Mouse (Mus musculus) left cerebral cortex, adult 9 months (tissue): ENCODE measurements around the gene Gnai3.
A peak's percentile ranks its signal among the peaks of the same experiment; 100 is the strongest.

Experiments used
- DNase-seq, 2 experiments: peaks; one replicate each; pipeline ENCODE4 v3.0.0; 2022; ENCODE audit warnings: low spot score in 2 of 2

The Gnai3 gene

GRCm38 (mm10) chr3:108111320-108111719, 34.6 kb downstream of the Gnai3 start:
- no peak for DNase-seq

DNA sequence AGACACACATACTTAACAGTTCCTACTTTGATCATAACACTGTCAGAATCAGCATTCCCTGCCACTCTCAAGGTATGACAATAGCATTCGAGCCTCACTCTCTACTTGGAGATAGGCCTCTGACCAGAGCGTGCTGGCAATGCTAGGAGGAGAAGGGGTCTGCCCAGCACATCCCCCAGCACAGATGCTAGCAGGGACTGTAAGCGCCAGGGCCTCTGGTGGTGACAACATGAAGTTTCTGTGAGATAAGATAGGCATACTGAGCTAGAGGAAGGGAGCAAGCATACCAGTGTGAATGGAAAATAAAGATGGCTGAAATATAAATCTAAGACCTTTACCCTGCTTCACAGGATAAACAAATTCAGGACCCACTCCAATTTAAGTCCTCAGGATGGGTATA, 40.7 kb downstream of the Gnai3 start:
- DNase-seq = no peak

DNA sequence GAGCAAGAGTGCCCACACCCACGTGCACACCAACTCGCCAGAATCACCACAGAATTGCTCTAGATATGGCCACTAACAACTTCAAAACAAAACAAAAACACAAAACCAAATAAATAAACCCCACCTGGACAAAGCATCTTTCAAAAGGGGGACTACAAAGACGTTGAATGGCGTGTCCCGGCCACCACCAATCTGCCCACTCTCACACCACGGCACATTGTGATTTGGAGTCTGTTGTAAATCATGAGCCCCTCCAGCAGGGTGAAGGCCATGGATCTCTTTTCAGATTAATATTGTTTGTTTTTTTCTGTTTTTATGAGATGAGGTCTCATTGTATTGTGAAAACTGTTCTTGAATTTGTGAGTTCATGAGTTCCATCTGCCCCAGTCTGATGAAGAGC, 43.9 kb downstream of the Gnai3 start:
- DNase-seq = no peak

- peak in 1 of 2 experiments; percentile 45 for DNase-seq
Observed at GRCm38 (mm10) chr3:108101594-108101993, 44.4 kb downstream of the Gnai3 start.

DNA sequence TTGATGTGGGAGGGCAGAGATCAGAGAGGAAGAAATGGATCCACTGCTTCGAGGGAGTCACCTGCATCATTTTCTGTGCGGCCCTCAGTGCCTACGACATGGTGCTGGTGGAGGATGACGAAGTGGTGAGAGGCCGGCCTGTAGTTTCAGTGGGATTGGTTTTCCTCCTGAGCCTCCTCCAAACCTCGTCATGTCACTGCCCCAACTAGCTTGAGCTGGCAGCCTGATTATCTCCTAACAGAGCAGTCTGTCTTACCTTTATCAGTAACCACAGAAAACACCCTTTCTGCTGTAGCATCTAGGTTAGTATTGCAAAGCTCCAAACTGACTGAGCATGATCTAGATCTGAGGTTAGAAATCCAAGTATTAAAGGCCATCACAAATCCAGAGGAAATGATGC, 47.6 kb downstream of the Gnai3 start:
- DNase-seq = no peak

GRCm38 (mm10) chr3:108097656-108098055, 48.3 kb downstream of the Gnai3 start:
- no peak for DNase-seq

DNA sequence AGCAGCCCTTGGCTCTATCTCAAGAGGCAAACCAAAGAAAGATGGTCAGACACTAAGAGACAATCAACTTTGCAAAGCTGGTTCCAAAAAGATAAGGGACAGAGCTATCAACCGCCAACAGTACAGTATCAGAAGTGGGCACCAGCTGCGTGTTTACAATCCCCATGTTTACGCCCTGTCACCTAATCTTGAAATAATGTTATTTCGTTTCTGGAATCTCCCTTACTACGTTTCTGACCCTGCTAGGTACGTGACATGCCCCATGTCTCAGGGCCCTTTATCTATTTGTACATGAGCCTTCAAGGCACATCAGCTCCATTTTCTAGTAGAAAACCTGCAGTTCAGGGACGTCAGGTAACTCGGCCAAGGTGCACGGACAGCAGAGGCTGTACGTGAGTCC, 49.2 kb downstream of the Gnai3 start:
- no peak for DNase-seq

DNA sequence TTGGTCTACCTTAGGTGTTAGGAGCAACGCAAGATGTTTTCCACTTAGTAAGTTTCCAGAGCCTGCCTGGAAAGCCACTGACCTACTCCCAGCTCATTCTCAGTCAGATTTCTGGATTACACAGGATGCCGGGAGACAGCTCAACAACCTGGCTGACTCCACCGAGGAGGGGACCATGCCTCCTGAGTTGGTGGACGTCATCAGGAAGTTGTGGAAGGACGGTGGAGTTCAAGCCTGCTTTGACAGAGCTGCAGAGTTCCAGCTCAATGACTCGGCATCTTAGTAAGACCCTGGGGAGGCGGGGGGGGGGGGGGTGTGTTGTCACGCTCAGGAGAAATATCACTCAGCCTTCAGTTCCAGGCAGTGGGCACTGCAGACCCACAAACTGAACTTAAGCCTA, 49.7 kb downstream of the Gnai3 start:
- no peak for DNase-seq

- no peak for DNase-seq
Observed at GRCm38 (mm10) chr3:108094976-108095760, 50.8 kb downstream of the Gnai3 start.

DNA sequence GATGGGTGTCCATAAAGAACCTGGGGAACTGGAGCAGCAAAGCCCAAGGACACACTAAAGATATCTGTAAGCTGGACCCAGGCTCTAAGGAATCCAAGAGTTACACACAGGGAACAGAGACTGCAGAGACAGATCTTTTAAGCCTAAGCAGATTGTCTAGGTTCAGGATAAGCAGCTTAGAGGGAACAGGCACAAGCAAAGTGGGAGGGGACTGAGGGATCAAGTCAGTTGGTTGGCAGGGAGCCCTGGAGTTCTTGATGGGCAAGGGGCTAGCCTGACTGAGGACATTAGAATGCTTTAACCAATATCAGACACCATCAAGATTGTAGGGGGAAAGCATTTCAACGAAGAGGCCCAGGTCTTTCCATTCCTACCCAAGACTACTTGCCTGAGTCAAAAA, 51.8 kb downstream of the Gnai3 start:
- DNase-seq = no peak

GRCm38 (mm10) chr3:108093306-108093705, 52.6 kb downstream of the Gnai3 start:
- DNase-seq = no peak

- DNase-seq = no peak
Observed at GRCm38 (mm10) chr3:108092536-108093115, 53.3 kb downstream of the Gnai3 start, which contains the start of gene Gnat2. Gene Gnat2, plus strand, starts transcription at chr3:108092789.

- no peak for DNase-seq
Observed at GRCm38 (mm10) chr3:108092030-108092429, 53.9 kb downstream of the Gnai3 start.

DNA sequence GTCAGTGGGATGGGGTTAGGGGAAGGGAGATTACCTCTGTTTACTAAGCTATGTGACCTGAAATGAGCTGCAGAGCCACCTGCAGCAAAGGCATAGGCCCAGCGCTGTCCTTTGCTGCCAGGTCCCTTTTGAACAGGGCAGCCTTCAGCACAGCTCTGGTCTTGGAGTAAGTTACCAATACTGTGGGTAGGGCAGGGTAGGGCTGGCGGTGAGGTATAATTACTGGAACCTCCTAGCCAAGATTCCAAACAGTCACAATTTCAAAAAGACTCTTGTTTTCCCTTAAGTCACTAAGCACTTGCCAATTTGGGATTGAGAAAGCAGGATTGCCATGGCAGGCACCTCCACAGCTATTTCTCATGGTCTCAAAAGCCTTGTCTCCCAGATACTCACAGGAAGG, 55.4 kb downstream of the Gnai3 start:
- no peak for DNase-seq

GRCm38 (mm10) chr3:108089916-108090315, 56.0 kb downstream of the Gnai3 start:
- no peak for DNase-seq

- no peak for DNase-seq
Observed at GRCm38 (mm10) chr3:108088842-108089380, 57.0 kb downstream of the Gnai3 start.

DNA sequence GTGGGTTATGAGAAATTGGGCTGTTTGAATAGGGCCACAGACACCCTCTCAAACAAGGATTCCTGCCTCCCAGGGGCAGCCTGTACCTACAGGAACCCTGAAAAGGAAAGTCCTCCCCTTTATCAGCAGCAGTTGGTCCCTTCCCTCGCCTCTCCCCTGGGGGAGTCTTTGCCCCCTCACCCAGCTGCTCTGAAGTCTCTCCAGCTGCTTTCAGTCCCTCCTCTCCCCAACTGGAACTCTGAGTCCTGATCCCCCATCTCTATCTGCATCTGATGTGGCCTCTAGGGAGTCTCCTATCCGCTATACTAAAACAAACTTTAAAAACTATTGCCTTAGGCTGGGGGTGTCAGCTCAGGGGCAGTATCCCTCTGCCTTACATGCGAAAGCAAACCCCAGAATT, 58.6 kb downstream of the Gnai3 start:
- no peak for DNase-seq

- peak in 1 of 2 experiments; percentile 38 for DNase-seq
Observed at GRCm38 (mm10) chr3:108086470-108086979, 59.4 kb downstream of the Gnai3 start, which contains the start of gene Ampd2. Gene Ampd2, minus strand, starts transcription at chr3:108086651.

DNA sequence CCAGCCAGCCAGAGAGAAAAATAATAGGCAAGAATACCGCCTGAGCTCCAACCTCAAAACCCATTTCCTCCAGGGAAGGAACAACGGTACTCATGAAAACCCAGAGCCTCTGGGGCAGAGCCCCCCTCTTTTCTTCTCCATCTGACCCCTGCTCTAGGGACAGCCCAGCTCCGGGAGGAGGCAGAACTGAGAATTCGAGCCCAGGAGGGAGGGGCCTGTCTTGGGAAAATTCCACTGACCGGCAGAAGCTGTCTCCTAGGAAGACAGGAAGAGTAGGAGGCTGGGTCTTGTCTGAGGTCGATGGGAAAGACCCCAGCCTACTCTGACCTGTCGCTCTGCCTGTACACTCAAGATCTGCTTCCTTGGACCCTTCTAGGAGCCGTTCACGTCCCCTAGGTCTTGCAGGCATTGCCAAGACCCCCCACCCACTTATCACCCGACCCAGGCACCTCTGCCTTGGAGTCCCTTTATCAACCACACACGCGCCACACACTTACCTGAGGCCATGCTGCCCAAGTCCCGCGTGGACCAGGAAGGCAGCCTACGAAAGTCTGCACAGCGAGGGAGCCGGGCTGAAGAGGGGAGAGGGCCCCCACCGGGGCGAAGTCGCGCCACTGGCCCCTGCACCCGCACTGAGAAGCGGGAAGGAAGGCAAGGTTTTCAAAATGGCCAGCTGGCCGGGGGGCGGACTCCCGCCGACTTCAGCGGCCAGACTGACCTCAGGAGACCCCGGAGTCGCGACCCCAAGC, 60.1 kb downstream of the Gnai3 start:
- peak in 1 of 2 experiments; percentile 53 for DNase-seq

DNA sequence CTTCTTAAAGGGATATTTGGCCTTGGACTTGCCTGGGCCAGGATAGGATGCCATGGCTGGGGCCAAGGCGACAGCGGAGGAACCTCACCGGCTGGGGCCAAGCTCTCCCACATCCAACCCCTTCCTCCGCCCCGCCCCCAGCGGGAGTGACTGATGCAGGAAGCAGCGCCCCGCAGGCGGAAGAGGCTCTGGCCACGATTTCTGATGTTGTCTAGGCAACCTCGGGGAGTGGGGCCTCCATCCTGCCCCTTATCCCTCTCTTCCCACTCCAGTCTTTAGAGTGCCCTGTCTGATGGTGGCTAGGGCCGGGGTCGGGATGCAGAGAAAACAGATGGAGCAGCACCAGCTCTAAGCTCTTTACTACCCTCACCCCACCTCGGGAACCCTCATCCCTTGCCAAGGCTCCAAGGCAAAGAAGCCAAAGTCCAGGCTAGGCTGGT, 60.6 kb downstream of the Gnai3 start:
- peak; percentile 65 to 89 for DNase-seq

GRCm38 (mm10) chr3:108084767-108085270, 61.1 kb downstream of the Gnai3 start:
- peak in 1 of 2 experiments; percentile 23 for DNase-seq

- no peak for DNase-seq
Observed at GRCm38 (mm10) chr3:108083904-108084407, 62.0 kb downstream of the Gnai3 start.
